Mouse (Mus musculus) forebrain, embryonic 13.5 days (tissue): ENCODE results near the gene Aldh3a1. TPM values are rescaled to one million over a fixed set of nuclear protein-coding genes. Genes with fewer than 3 reads are reported as not detected.

Experiments
- ATAC-seq: fragments of 200-750 bp; cut with Nextera tagmentation; 2 replicates; pipeline ENCODE4 v1.8.0; 2017
- H3K27ac ChIP-seq: fragments of 300-500 bp; sonication (generic); 2 replicates; pipeline ENCODE4 v1.5.1; 2015; ENCODE audit warnings: inconsistent platforms, mild to moderate bottlenecking, moderate library complexity
- H3K27me3 ChIP-seq: fragments of 300-500 bp; sonication (generic); 2 replicates; pipeline ENCODE4 v1.6.1; 2015; ENCODE audit warnings: mild to moderate bottlenecking, inconsistent platforms
- H3K36me3 ChIP-seq: fragments of 300-500 bp; sonication (generic); 2 replicates; pipeline ENCODE4 v1.6.1; 2015; ENCODE audit warnings: mild to moderate bottlenecking, inconsistent platforms; ENCODE audit not compliant: poor library complexity, severe bottlenecking
- H3K4me1 ChIP-seq: fragments of 300-500 bp; sonication (generic); 2 replicates; pipeline ENCODE4 v1.6.1; 2015; ENCODE audit warnings: inconsistent platforms
- H3K4me2 ChIP-seq: fragments of 300-500 bp; sonication (generic); 2 replicates; pipeline ENCODE4 v1.6.1; 2015; ENCODE audit warnings: inconsistent platforms, mild to moderate bottlenecking, moderate library complexity
- H3K4me3 ChIP-seq: fragments of 300-500 bp; sonication (generic); 2 replicates; pipeline ENCODE4 v1.5.1; 2015; ENCODE audit warnings: mild to moderate bottlenecking, inconsistent platforms
- H3K9ac ChIP-seq: fragments of 300-500 bp; sonication (generic); 2 replicates; pipeline ENCODE4 v1.6.1; 2015; ENCODE audit warnings: mild to moderate bottlenecking, inconsistent platforms
- H3K9me3 ChIP-seq: fragments of 300-500 bp; sonication (generic); replicated peaks from 2 replicates; pipeline ENCODE4 v1.6.1; 2016; ENCODE audit warnings: inconsistent platforms
- WGBS: fragments of 180-500 bp; shearing (Covaris S2); methylation state at CpG from one replicate; pipeline ENCODE4 v1.1.7; 2015; 5-methylcytosine and 5-hydroxymethylcytosine counted together
- polyA plus RNA-seq: library from polyadenylated mRNA; unstranded; fragments of >200 nt; fragmentation: Nextera tagmentation; extraction: Ambion mirVana; gene quantifications from 2 replicates; pipeline ENCODE4 v1.2.1, GENCODE M21; 2015

Gene Aldh3a1
- polyA plus RNA-seq, 1 experiment from 2014 or later = not detected

DNA sequence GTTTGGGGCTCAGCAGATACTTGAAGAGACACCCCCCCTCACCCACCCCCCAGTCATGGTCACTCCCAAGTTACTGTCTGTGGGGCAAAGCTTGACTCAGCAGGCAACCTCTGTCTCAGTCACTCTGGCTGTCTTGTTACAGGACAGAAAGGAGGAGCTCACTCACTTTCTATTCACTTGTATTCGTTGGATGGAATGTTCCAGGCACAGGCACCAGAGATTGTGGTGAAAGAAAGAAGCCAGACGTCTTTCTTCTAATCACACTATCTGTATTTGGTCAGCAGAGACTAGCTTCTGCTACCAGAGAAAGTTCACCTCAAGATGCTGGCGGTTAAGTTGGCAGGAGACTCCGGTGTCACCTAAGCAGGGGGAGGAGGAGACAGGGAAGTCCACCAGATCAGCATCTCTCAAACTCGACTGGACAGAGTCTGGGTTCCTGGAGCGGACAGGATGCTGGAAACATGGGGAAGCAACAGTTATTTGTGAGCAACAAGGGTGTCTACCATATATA, 17.0 kb downstream of the Aldh3a1 start:
- no peaks in the 10 kb centered on the region for H3K4me1 ChIP-seq
- H3K27ac ChIP-seq = no peak overlapping the region
- no peak overlapping the region for H3K9ac ChIP-seq
- no peaks in the 10 kb centered on the region for H3K27me3 ChIP-seq
- 75% methylated on average over 6 of the region's 6 CpGs for WGBS
- H3K4me3 ChIP-seq = no peak overlapping the region
- H3K36me3 ChIP-seq = no peaks in the 10 kb centered on the region
- ATAC-seq = no peak
- no peaks in the 10 kb centered on the region for H3K9me3 ChIP-seq
- no peak overlapping the region for H3K4me2 ChIP-seq

GRCm38 (mm10) chr11:61224907-61225306, 17.6 kb downstream of the Aldh3a1 start:
- no peaks in the 10 kb centered on the region for H3K4me1 ChIP-seq
- no peaks in the 10 kb centered on the region for H3K9me3 ChIP-seq
- H3K4me2 ChIP-seq = no peak overlapping the region
- no peaks in the 10 kb centered on the region for H3K36me3 ChIP-seq
- no peaks in the 10 kb centered on the region for H3K27me3 ChIP-seq
- no peak for ATAC-seq
- no peak overlapping the region for H3K9ac ChIP-seq
- no peak overlapping the region for H3K4me3 ChIP-seq
- WGBS = 90% methylated on average over 10 of the region's 10 CpGs
- H3K27ac ChIP-seq = no peak overlapping the region

- Histone ChIP-seq H3K4me1 (no peaks in the 10 kb centered on the region), H3K9ac (no peak overlapping the region), H3K9me3 (no peaks in the 10 kb centered on the region), H3K27ac (peak overlapping the region; percentile 17; the same call in 1 of the 2 replicates), H3K36me3 (no peaks in the 10 kb centered on the region), H3K27me3 (no peaks in the 10 kb centered on the region), H3K4me3 (no peak overlapping the region), H3K4me2 (no peak overlapping the region)
- ATAC-seq = no peak
- 83% methylated on average over 4 of the region's 4 CpGs for WGBS
These were observed 18.2 kb downstream of the Aldh3a1 start for GRCm38 (mm10) chr11:61225511-61225910.

DNA sequence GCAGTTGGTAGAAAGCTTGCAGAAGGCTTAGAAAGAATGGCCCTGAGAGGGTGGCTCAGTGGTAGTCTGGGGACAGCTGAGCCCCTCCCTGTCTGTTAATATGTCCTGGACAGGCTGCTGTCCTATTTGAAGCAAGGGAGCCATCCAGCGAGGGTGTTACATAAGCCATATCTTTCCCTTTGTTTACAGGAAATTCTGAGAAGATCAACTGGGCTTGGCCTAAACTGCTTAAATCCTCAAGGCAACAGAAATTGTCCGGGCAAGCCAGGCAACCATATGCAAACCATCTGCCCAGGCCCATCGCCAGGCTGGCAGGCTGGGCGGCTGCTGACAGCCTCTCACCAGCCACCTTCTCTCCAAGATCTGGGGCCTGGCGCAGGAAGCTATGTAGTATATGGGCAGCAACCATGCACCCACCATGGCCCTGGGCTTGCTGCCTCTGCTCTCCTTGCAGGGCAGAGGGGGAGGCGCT, 18.6 kb downstream of the Aldh3a1 start:
- H3K27ac ChIP-seq = peak overlapping the region; percentile 17; the same call in 1 of the 2 replicates
- peak; percentile 30; the same call in 1 of the 2 replicates for ATAC-seq
- 89% methylated on average over 6 of the region's 6 CpGs for WGBS
- H3K9ac ChIP-seq = no peak overlapping the region
- no peaks in the 10 kb centered on the region for H3K9me3 ChIP-seq
- H3K36me3 ChIP-seq = no peaks in the 10 kb centered on the region
- H3K4me2 ChIP-seq = no peak overlapping the region
- no peaks in the 10 kb centered on the region for H3K4me1 ChIP-seq
- no peak overlapping the region for H3K4me3 ChIP-seq
- H3K27me3 ChIP-seq = no peaks in the 10 kb centered on the region

DNA sequence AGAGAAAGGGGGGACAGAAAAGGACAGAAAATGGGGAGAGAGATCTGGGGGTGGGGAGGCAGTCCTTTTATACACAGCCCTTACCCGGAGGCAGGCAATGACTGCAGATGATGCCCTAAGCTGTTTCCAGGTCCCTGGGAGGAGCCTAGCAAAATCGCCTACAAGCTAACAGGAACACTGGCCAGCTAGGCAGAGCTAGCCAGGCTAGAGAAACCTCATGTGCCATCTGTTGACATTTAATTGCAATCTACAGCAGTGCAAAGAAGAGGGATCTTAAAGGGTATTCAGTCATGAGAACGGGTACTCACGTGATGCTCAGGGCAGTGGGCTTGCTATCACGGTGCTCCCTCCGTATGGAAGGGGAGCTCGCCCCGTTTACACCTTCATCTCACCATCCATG, 20.5 kb downstream of the Aldh3a1 start:
- 87% methylated on average over 8 of the region's 8 CpGs for WGBS

GRCm38 (mm10) chr11:61228406-61228805, 21.1 kb downstream of the Aldh3a1 start:
- Histone ChIP-seq H3K27ac (no peak overlapping the region), H3K4me1 (no peaks in the 10 kb centered on the region), H3K36me3 (no peaks in the 10 kb centered on the region), H3K9ac (no peak overlapping the region), H3K4me3 (no peak overlapping the region), H3K9me3 (no peaks in the 10 kb centered on the region), H3K27me3 (peaks cover 4% of the 10 kb centered on the region; the same call in 1 of the 2 replicates), H3K4me2 (no peak overlapping the region)
- 75% methylated on average over 3 of the region's 3 CpGs for WGBS
- no peak for ATAC-seq

More for the DNA sequence above, 20.5 kb downstream of the Aldh3a1 start:
- Histone ChIP-seq H3K4me1 (no peaks in the 10 kb centered on the region), H3K4me2 (no peak overlapping the region), H3K27ac (no peak overlapping the region), H3K9ac (no peak overlapping the region), H3K4me3 (no peak overlapping the region), H3K36me3 (no peaks in the 10 kb centered on the region), H3K27me3 (peaks cover 4% of the 10 kb centered on the region; the same call in 1 of the 2 replicates), H3K9me3 (no peaks in the 10 kb centered on the region)
- ATAC-seq = no peak

DNA sequence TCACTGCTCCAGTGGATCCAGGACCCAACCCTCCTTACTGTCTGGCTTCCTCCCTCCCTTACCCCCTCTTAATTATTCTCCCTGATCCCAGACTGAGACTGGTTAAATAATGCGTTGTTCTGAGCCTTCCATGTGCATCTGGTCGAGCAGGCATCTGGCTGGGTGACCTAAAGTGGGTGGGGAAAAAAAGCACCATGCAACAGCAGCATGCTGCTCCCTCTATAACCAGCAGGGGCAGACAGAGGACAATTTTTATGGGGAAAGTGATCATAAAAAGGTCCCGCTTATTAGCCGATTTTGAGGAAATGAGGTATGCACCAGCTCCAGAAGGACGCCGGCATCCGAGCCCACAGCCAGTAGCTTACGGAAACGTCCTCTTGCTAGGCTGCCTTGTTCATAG, 24.0 kb downstream of the Aldh3a1 start:
- Histone ChIP-seq H3K9ac (no peak overlapping the region), H3K4me3 (no peak overlapping the region), H3K36me3 (no peaks in the 10 kb centered on the region), H3K27ac (no peak overlapping the region), H3K4me1 (no peaks in the 10 kb centered on the region), H3K9me3 (no peaks in the 10 kb centered on the region), H3K27me3 (peaks cover 4% of the 10 kb centered on the region; the same call in 1 of the 2 replicates), H3K4me2 (peak overlapping the region; percentile 33)
- peak; percentile 75 for ATAC-seq
- WGBS = 15% methylated on average over 9 of the region's 9 CpGs

GRCm38 (mm10) chr11:61234174-61234573, 26.8 kb downstream of the Aldh3a1 start:
- no peak overlapping the region for H3K4me3 ChIP-seq
- no peaks in the 10 kb centered on the region for H3K4me1 ChIP-seq
- H3K9me3 ChIP-seq = no peaks in the 10 kb centered on the region
- no peak overlapping the region for H3K4me2 ChIP-seq
- no peak overlapping the region for H3K27ac ChIP-seq
- 74% methylated on average over 5 of the region's 5 CpGs for WGBS
- no peak overlapping the region for H3K9ac ChIP-seq
- ATAC-seq = no peak
- H3K27me3 ChIP-seq = peaks cover 4% of the 10 kb centered on the region; the same call in 1 of the 2 replicates
- no peaks in the 10 kb centered on the region for H3K36me3 ChIP-seq

DNA sequence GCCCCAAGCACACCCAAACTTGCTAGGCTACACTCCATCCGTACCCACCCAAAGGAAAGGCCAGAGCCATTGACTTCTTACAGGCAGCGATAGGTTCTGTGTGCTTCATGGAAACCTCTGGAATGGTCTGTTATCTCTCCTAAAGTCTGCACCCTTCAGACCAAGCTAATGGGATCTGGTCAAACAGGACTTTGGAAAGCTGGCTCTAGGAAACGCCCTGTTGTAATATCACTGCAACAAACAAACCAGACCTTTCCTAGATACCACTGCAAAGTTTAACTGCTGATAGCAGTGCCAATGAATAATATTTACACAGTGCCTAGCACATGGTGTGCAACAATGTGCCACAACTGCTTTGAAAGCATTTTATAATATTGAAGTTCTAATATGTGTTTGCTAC, 28.7 kb downstream of the Aldh3a1 start:
- H3K9ac ChIP-seq = no peak overlapping the region
- H3K27ac ChIP-seq = no peak overlapping the region
- WGBS = 89% methylated on average over 3 of the region's 3 CpGs
- no peak overlapping the region for H3K4me3 ChIP-seq
- H3K27me3 ChIP-seq = peaks cover 4% of the 10 kb centered on the region; the same call in 1 of the 2 replicates
- H3K4me1 ChIP-seq = no peaks in the 10 kb centered on the region
- no peak overlapping the region for H3K4me2 ChIP-seq
- H3K36me3 ChIP-seq = no peaks in the 10 kb centered on the region
- H3K9me3 ChIP-seq = no peaks in the 10 kb centered on the region
- ATAC-seq = no peak

GRCm38 (mm10) chr11:61244406-61244805, 37.1 kb downstream of the Aldh3a1 start:
- no peak for ATAC-seq
- no peaks in the 10 kb centered on the region for H3K27me3 ChIP-seq
- H3K9ac ChIP-seq = no peak overlapping the region
- H3K4me2 ChIP-seq = no peak overlapping the region
- H3K27ac ChIP-seq = no peak overlapping the region
- H3K4me3 ChIP-seq = no peak overlapping the region
- no peaks in the 10 kb centered on the region for H3K4me1 ChIP-seq
- no peaks in the 10 kb centered on the region for H3K9me3 ChIP-seq
- WGBS = 90% methylated on average over 7 of the region's 7 CpGs
- H3K36me3 ChIP-seq = peaks cover 25% of the 10 kb centered on the region

DNA sequence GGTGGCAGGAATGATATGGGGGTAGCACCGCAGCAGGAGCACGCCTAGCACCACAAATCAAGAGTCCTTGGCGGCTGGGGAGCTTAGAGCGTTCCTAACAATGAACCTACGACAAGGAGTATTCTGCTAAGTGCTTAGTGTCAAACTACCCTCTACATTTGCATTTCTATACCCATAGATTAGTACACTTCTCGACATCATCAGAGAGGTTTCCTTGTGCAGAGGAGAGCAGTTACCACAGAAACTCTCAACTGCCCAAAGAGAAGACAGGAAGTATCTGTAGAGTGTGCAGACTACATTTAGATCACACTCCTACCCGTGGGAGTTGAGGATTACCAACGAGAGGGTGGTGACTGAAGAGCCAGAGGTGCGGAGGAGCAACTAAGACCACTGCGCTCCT, 44.4 kb downstream of the Aldh3a1 start:
- no peak for ATAC-seq
- 73% methylated on average over 10 of the region's 10 CpGs for WGBS
- Histone ChIP-seq H3K4me3 (no peak overlapping the region), H3K4me1 (no peaks in the 10 kb centered on the region), H3K9me3 (no peaks in the 10 kb centered on the region), H3K4me2 (no peak overlapping the region), H3K27ac (no peak overlapping the region), H3K36me3 (peaks cover 71% of the 10 kb centered on the region), H3K27me3 (no peaks in the 10 kb centered on the region), H3K9ac (no peak overlapping the region)

GRCm38 (mm10) chr11:61252807-61253206, 45.5 kb downstream of the Aldh3a1 start:
- no peak overlapping the region for H3K9ac ChIP-seq
- H3K4me1 ChIP-seq = no peaks in the 10 kb centered on the region
- 94% methylated on average over 12 of the region's 12 CpGs for WGBS
- H3K27me3 ChIP-seq = no peaks in the 10 kb centered on the region
- peaks cover 80% of the 10 kb centered on the region for H3K36me3 ChIP-seq
- no peak for ATAC-seq
- H3K4me3 ChIP-seq = no peak overlapping the region
- H3K27ac ChIP-seq = no peak overlapping the region
- no peak overlapping the region for H3K4me2 ChIP-seq
- H3K9me3 ChIP-seq = no peaks in the 10 kb centered on the region

GRCm38 (mm10) chr11:61259106-61259505, 51.8 kb downstream of the Aldh3a1 start:
- Histone ChIP-seq H3K9me3 (no peaks in the 10 kb centered on the region), H3K9ac (no peak overlapping the region), H3K27me3 (no peaks in the 10 kb centered on the region), H3K36me3 (peaks cover 79% of the 10 kb centered on the region), H3K27ac (no peak overlapping the region), H3K4me2 (no peak overlapping the region), H3K4me3 (no peak overlapping the region), H3K4me1 (no peaks in the 10 kb centered on the region)
- 92% methylated on average over 6 of the region's 6 CpGs for WGBS
- ATAC-seq = no peak
